Mouse (Mus musculus): ENCODE data around the gene Neu3. TPM values are rescaled to one million over a fixed set of nuclear protein-coding genes. Genes with fewer than 3 reads are reported as not detected.

The Neu3 gene
- total RNA-seq, 2 experiments from 2014 or later: 2.4 to 2.5 TPM

GRCm38 (mm10) chr7:99796471-99796870 is 31.7 kb downstream of the Neu3 start:
- intact Hi-C loops (cut with DNase I): loop anchor here (5.0 kb wide), 1 partner anchor 294 kb away; no protein-coding TSS in a partner anchor
- no peak for DNase-seq

- DNase-seq: no peak
- intact Hi-C loops (cut with DNase I): loop anchor here (5.0 kb wide), 1 partner anchor 293 kb away; no protein-coding TSS in a partner anchor
Observed at GRCm38 (mm10) chr7:99795192-99795981, 32.8 kb downstream of the Neu3 start.

- intact Hi-C loops (cut with DNase I): no loop called here
- no peak for DNase-seq
Observed at GRCm38 (mm10) chr7:99794096-99794495, 34.1 kb downstream of the Neu3 start.

- intact Hi-C loops (cut with DNase I): no loop called here
- no peak for DNase-seq
Observed at GRCm38 (mm10) chr7:99790816-99791215, 37.4 kb downstream of the Neu3 start.

GRCm38 (mm10) chr7:99788563-99788962 is 39.7 kb downstream of the Neu3 start:
- intact Hi-C loops (cut with DNase I): no loop called here
- no peak for DNase-seq

- intact Hi-C loops (cut with DNase I): no loop called here
- DNase-seq: no peak
Observed at GRCm38 (mm10) chr7:99787935-99788334, 40.3 kb downstream of the Neu3 start.

GRCm38 (mm10) chr7:99786774-99787173 is 41.4 kb downstream of the Neu3 start:
- intact Hi-C loops (cut with DNase I): no loop called here

GRCm38 (mm10) chr7:99785553-99785952 is 42.7 kb downstream of the Neu3 start:
- DNase-seq: no peak
- intact Hi-C loops (cut with DNase I): no loop called here

More at GRCm38 (mm10) chr7:99786774-99787173, 41.4 kb downstream of the Neu3 start:
- DNase-seq: no peak

- intact Hi-C loops (cut with DNase I): loop anchor here (5.0 kb wide), 1 partner anchor 151 kb away; no protein-coding TSS in a partner anchor
- DNase-seq: no peak
Observed at GRCm38 (mm10) chr7:99783421-99783820, 44.8 kb downstream of the Neu3 start.

- no peak for DNase-seq
- intact Hi-C loops (cut with DNase I): loop anchor here (5.0 kb wide), 1 partner anchor 150 kb away; no protein-coding TSS in a partner anchor
Observed at GRCm38 (mm10) chr7:99781916-99782315, 46.3 kb downstream of the Neu3 start.

- intact Hi-C loops (cut with DNase I): loop anchor here (5.0 kb wide), 1 partner anchor 149 kb away; no protein-coding TSS in a partner anchor
- no peak for DNase-seq
Observed at GRCm38 (mm10) chr7:99781385-99781784, 46.8 kb downstream of the Neu3 start.

GRCm38 (mm10) chr7:99763207-99763606 is 65.0 kb downstream of the Neu3 start, which contains the start of gene Olfr521:
Gene Olfr521 (plus strand): TSS chr7:99763507.
- intact Hi-C loops (cut with DNase I): no loop called here

More at GRCm38 (mm10) chr7:99763207-99763606, 65.0 kb downstream of the Neu3 start, which contains the start of gene Olfr521:
- no peak for DNase-seq

Other genes starting within 250 kb of the Neu3 start
- gene Tpbgl, start 201.3 kb downstream of the Neu3 start, total RNA-seq (2021): 1 to 10 TPM; 1.8 to 2.6 TPM
- 10 to 100 TPM in 1 of 2 experiments, 1 to 10 TPM in 1; 9.9 to 10.2 TPM for gene Slco2b1, start 117.1 kb downstream of the Neu3 start, total RNA-seq (2021)
- gene Olfr520, start 98.1 kb downstream of the Neu3 start, total RNA-seq (2021): not detected
- gene Olfr521, start 64.9 kb downstream of the Neu3 start, total RNA-seq (2021): not detected
- 1 to 10 TPM in 1 of 2 experiments, under 1 TPM in 1; 0.64 to 1.4 TPM for gene Xrra1, start 30.7 kb upstream of the Neu3 start, total RNA-seq (2021)
- 10 to 100 TPM; 83.1 to 90.7 TPM for gene Spcs2, start 35.0 kb upstream of the Neu3 start, total RNA-seq (2021)
- gene Rnf169, start 152.0 kb upstream of the Neu3 start, total RNA-seq (2021): 10 to 100 TPM; 25.4 to 27.1 TPM
- not detected for gene Chrdl2, start 177.8 kb upstream of the Neu3 start, total RNA-seq (2021)

Measured in left cerebral cortex, postnatal 4 days (tissue).